Mouse (Mus musculus) heart, postnatal 36 days (tissue): ENCODE results near the gene Pkd2l1. TPM values are rescaled to one million over a fixed set of nuclear protein-coding genes. Genes with fewer than 3 reads are reported as not detected.

ENCODE experiments used
- DNase-seq, 2 experiments: peaks; one replicate each; pipeline ENCODE4 v3.0.0; 2021 to 2022
- intact Hi-C: fragments of 180-260 bp; cut with DNase I; formaldehyde crosslinking; loops from one replicate; pipeline ENCODE4 v1.15.1; 2025
- total RNA-seq, 2 experiments: library from RNA; stranded (reverse); gene quantifications; 2 replicates each; pipeline ENCODE4 v1.2.3; 2021

Pkd2l1 gene
- total RNA-seq, 2 experiments from 2014 or later, result not detected

GRCm38 (mm10) chr19:44107661-44108521 lies 84.4 kb downstream of the Pkd2l1 start:
- intact Hi-C loops, result loop anchor here (2.0 kb wide), 2 partner anchors 27 to 39 kb away; partner anchors contain the start of genes Cwf19l1 and Erlin1
- DNase-seq, result peak in 1 of 2 experiments; percentile 10

- DNase-seq, result peak; percentile 96 to 98
- intact Hi-C loops, result loop anchor here (2.0 kb wide), 2 partner anchors 28 to 38 kb away; partner anchors contain the start of genes Cwf19l1 and Erlin1
These were observed 85.2 kb downstream of the Pkd2l1 start, which contains the start of gene Chuk for GRCm38 (mm10) chr19:44106831-44107660. Gene Chuk (minus strand): TSS chr19:44107480.

- no peak for DNase-seq
- intact Hi-C loops, result no loop called here
These were observed 87.8 kb downstream of the Pkd2l1 start for GRCm38 (mm10) chr19:44104393-44104792.

- intact Hi-C loops, result no loop called here
- DNase-seq, result no peak
These were observed 89.2 kb downstream of the Pkd2l1 start for GRCm38 (mm10) chr19:44103001-44103400.

- DNase-seq, result no peak
- intact Hi-C loops, result no loop called here
These were observed 91.4 kb downstream of the Pkd2l1 start for GRCm38 (mm10) chr19:44100840-44101239.

Other genes with a start within 250 kb of the Pkd2l1 start
- under 1 TPM in 1 of 2 experiments, not detected in 1; 0.19 TPM for gene Cpn1, start 205.9 kb downstream of the Pkd2l1 start, total RNA-seq
- under 1 TPM in 1 of 2 experiments, not detected in 1; 0.14 TPM for gene Cyp2c23, start 163.2 kb downstream of the Pkd2l1 start, total RNA-seq
- gene Erlin1, start 122.7 kb downstream of the Pkd2l1 start, total RNA-seq, result 1 to 10 TPM; 7.3 to 7.9 TPM
- 10 to 100 TPM; 25.8 to 29.0 TPM for gene Chuk, start 85.0 kb downstream of the Pkd2l1 start, total RNA-seq
- 1 to 10 TPM; 8.3 to 8.9 TPM for gene Cwf19l1, start 56.6 kb downstream of the Pkd2l1 start, total RNA-seq
- 10 to 100 TPM; 16.4 to 18.2 TPM for gene Bloc1s2, start 46.0 kb downstream of the Pkd2l1 start, total RNA-seq
- not detected for gene Scd3, start 10.8 kb upstream of the Pkd2l1 start, total RNA-seq
- gene Scd2, start 101.2 kb upstream of the Pkd2l1 start, total RNA-seq, result 10 to 100 TPM; 10.7 to 13.0 TPM
- 10 to 100 TPM in 1 of 2 experiments, 1 to 10 TPM in 1; 8.2 to 15.2 TPM for gene Scd4, start 140.7 kb upstream of the Pkd2l1 start, total RNA-seq
- 10 to 100 TPM; 25.8 to 78.5 TPM for gene Scd1, start 215.4 kb upstream of the Pkd2l1 start, total RNA-seq